Mouse (Mus musculus): Measurements from ENCODE around the gene Cdkal1.

The Cdkal1 gene

DNA sequence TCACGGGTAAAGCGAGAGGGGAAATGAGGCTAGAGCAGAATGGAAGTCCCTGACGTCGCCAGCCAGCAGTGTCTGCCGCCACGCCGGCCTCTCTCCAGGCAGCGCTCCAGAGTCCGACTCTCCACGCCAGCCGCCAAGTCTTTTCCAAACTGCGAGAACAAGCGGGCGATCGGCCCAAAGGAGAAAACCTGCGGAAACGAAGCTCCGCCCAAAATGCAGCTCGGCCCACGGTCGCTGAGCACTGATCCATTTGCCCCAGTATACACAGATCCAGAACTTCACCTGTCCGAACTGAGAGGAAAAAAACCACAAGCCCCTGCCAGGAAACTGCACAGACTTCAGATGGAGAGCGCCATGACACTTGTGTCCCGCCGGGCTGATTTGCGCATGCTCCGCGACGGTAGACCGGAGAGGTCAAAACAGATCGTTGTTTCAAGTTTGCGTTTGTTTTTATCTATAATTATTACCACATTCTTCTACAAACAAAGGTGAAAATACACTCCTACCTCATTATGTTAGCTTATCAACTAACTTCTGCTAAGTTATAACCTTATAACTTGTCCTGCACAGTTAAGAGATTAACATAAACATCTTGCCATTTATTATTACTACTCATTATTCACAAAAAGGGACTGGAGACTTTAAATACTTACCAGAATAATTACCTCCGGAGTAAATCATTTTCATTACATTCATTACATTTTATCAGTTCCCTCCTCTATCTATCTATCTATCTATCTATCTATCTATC is at the start of gene Cdkal1:
Gene Cdkal1 (minus strand): TSS at position 394 of the 751 bp plus-strand sequence.
- in situ Hi-C loops (cut with MseI, MboI) = loop anchor here (5.0 to 10.0 kb wide), 2 partner anchors 227 to 229 kb away; no protein-coding TSS in a partner anchor

DNA sequence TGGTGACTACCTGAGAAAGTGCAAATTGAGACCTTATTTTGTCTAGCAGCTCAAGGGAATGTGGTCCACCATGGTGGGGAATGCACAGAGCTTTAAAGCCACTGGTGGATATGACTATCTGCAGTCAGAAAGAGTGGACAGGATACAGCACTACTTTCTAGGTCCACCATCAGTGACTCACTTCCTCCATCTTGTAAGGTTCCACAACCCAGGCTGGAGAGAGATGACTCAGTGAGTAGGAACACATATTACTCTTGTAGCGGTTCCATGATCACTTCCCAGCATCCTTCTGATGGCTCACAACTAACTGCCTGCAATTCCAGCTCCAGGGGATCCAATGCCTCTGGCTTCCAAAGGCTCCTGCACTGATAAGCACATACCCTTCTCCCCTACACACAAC is 47.9 kb upstream of the Cdkal1 start:
- in situ Hi-C loops (cut with MseI, MboI) = no loop called here

DNA sequence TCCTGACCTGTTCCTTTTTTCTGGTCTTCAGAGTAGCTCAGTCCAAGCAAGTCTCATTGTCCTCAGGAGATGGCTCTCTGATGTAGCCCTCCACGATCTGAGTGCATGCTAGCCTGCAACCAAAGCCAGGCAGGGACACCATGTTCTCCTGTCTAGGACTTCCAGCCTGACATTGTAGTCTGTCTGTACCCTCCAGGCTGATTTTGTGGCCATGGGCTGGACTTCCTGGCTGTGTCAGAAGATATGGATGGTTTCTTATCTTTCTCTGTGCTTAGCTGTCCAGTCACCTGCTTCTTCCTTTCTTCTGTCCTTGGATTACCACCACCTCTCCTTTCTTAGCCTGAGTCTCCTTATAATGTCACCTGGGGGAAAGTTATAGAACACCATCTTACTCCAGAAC is 47.2 kb upstream of the Cdkal1 start:
- in situ Hi-C loops (cut with MseI, MboI) = no loop called here

DNA sequence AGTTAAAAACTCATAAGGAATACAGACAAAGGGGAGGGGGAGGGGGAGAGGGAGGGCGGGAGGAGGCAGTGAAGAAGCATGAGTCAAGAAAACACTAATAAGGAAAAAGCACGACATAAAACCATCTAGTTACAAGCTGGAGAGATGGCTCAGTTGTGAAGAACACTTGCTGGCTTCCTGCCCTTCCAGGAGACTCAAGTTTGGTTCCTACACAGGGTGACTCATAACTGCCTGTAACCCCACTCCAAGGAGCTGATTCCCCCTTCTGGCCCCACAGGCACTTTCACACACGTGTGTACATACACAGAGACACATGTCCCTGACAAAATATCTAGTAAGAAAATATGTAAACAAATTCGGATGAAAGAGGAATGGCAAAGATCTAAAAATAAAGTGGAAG is 46.2 kb upstream of the Cdkal1 start:
- in situ Hi-C loops (cut with MseI, MboI) = no loop called here

DNA sequence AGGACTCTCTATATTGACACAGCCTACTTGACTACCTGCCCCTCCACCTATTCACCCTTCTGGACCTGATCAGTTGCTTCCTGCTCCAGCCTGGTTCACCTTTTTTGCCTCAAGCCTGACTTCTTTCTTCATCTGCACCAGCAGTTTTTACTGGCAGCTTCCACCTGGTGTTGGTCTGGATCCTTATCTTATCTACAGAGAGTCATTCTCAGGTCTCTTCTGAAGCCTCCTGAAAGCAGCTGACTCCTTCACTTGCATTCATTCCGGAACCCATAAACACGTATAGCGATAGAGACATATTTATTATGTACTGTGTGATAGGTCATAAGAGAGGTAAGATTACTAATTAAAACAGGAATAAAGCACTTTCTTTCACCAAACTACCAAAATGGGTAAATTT is 11.3 kb upstream of the Cdkal1 start:
- in situ Hi-C loops (cut with MseI, MboI) = no loop called here

DNA sequence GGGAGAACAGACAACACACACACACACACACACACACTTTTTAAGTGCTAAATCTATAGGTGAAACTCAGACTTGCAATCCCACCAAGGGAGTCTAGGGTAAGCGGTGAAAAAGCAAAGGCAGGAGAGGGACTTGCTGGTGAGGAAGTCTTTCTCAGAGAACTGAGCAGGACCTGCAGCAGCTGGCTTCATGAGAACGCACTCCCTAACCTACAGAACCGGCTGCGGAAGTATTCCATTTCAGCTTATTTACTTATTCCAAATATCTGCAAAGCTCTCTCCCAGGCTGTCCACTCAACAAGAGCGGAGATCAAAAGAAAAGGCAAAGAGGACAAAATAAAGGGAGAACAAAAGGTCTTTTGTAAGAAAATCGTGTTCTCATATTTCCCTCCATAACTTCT is 8.9 kb upstream of the Cdkal1 start:
- in situ Hi-C loops (cut with MseI, MboI) = no loop called here

DNA sequence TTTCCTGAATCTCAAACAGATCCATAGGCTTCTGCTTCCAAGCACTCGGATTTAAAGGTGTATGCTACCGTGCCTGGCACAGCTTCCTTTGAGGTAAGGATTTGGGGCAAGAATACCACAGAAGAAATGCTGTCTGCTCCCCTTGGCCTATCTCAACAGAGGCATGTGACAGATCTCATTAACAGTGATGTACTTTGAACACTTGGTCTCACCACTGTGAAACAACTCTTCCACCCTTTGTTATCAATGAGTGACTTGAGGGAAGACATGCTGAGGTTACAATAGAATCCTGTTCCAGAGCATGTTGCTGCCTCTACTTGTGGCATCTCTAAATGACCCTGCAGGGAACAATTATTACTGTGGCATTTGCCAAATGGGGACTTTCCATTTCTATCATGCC is 4.6 kb upstream of the Cdkal1 start:
- in situ Hi-C loops (cut with MseI, MboI) = no loop called here

DNA sequence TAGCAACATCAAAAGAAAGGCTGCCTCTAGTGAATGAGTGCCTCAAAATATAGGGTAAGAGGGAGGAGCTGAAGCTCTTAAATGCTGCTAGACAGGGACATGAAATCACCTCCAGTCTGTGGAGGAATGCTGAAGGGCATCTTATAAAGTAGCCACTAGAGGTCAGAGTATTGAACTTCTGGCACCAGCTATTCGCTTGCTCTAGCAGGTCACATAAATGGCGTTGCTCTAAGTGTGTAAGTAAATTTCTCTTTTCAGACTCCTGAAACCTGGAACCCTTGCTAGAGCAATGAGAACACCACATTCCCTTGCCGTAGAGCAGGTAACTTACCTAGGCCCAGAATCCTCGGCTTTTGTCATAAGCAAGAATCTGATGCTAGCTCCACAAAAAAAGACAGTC is 2.0 kb upstream of the Cdkal1 start:
- in situ Hi-C loops (cut with MseI, MboI) = loop anchor here (5.0 to 10.0 kb wide), 2 partner anchors 225 to 227 kb away; no protein-coding TSS in a partner anchor

DNA sequence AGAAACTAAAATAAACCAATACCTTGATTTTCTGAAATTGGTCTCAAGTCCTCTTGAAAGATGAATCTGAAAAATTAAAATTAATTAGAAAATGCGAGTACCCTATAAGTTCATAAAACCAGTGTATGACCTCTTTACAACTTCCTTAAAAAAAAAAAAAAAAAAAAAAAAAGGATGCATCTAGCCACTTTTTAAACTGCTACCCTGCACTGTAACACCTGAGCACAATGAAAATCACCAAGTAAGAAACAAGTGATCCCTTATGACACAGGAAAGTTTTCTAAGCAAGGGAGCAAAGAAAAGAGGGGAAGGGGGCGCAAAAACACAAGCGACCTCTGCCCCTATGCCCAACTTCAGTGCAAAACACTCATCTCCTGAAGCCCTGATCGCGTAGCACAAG is 598 bp downstream of the Cdkal1 start:
- in situ Hi-C loops (cut with MseI, MboI) = loop anchor here (5.0 to 10.0 kb wide), 2 partner anchors 227 to 230 kb away; no protein-coding TSS in a partner anchor

DNA sequence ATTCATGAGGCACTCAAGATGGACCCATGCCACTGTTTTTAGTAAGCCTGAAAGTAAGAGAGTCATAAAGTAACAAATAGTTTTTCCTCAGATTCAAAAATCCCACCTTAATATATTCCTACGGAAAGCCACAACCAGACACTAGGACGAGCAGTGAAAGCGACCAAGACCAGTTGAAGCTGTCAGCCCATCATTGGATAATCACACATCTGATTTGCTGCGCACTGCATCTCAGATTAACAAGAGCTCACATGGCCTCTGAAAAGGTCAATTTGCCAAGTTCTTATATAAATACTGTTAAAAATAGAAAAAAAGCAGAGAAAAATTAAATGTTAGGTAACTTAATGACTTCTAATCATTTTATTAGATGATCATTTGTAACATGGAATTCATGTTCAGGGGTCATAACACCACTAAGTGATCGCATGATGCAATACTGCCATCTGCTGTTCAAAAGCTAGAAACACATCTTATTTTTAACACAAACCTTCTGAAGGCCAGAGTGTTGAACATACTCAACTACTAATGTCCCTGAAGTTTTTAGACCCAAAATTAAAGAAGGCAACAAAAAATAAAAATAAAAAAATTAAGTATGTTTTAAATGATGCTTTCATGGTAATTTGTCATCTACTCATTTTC is 16.9 kb downstream of the Cdkal1 start:
- in situ Hi-C loops (cut with MseI, MboI) = loop anchor here (25.0 kb wide), 1 partner anchor 876 kb away; the partner anchor contains the start of gene Sox4 (in 2 of the 2)

DNA sequence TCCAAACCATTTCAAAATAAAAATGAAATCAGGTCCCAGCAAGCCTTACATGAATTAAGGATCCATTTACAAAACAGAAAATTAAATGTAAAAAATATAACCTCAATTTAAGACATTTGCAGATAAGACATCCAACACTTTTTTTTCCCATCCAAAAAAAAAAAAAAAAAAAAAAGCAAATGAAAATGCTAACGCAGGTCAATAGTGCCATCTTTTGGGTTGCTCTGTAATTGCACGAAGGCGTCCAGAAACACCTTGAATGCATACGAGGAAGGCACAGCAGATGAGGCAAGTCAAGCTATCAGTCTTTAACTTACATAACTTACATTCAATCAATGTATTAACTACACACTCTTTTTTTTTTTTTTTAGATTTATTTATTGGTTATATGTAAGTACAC is 20.3 kb downstream of the Cdkal1 start:
- in situ Hi-C loops (cut with MseI, MboI) = loop anchor here (25.0 kb wide), 1 partner anchor 873 kb away; the partner anchor contains the start of gene Sox4 (in 2 of the 2)

DNA sequence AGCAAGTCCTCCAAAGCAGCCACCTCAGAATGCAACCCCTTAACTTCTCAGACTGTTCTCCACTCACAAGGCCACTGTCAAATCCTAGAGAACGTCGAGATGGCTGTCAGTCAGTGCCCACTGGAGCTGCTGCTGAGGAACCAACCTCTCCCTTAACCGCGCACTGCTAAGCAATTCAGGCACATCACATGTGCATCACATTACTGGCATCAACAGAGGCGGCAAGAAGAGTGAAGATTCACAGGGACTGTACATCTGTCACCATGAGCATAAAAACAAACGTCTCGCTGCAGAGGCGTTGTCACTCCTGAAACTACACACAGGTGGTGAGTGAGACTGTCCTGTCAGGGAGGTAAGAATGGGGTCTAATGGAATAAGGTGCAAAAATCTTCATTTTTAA is 21.7 kb downstream of the Cdkal1 start:
- in situ Hi-C loops (cut with MseI, MboI) = loop anchor here (25.0 kb wide), 1 partner anchor 871 kb away; the partner anchor contains the start of gene Sox4 (in 2 of the 2)

DNA sequence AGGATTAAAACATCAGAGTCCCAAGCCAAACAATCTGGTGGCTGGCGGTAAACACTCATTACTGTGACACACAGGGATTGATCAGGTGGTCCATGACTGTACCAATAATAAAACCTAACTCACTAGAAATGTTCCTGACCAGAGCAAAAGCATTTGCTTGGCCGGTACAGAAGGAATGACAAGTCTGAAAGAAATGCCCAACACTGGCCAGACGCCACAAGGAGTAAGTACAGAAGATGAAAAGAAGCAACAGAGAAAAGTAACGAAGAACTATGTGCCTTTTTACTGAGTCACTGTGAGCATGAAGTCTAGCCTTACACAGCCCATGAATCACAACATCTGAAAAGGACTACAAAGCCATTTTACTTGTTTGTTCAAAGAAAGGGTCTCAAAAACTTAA is 24.3 kb downstream of the Cdkal1 start:
- in situ Hi-C loops (cut with MseI, MboI) = loop anchor here (25.0 kb wide), 1 partner anchor 869 kb away; the partner anchor contains the start of gene Sox4 (in 2 of the 2)

DNA sequence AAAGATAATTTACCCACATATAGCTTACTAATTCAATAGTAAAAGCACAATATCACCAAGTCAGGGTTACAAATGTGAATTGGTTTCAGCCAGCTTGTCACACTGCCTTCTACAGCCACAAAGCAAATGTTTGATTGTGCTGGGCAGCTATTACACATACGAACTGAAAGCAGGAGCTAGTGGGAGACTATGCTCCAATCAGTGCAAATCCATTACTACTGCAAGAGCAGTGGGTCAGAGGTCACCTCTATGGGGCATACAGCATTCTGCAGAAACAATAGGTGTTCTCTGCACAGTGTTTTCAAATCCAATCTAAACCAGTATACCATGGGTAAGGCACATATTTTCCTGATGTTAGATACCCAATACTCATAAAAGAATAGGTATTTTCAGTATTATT is 27.4 kb downstream of the Cdkal1 start:
- in situ Hi-C loops (cut with MseI, MboI) = loop anchor here (25.0 kb wide), 1 partner anchor 866 kb away; the partner anchor contains the start of gene Sox4 (in 2 of the 2)

DNA sequence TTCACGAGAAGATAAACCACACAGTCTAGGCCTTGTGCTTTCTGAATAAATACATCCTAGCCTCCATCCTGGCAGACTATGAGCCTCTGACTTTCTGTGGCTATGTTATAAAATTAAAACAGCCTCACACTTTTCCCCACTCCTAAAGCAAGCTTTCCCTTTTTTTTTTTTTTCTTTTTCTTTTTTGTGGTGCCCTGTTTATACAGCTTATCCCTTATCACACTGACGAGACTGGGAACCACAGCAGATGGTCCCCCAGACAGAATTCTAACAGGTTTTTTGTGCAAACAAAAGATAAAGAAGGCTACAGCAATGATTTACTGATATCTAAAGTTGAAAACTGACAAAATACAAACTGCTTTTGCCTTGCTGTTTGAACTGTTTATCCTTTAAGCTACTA is 29.0 kb downstream of the Cdkal1 start:
- in situ Hi-C loops (cut with MseI, MboI) = loop anchor here (25.0 kb wide), 1 partner anchor 864 kb away; the partner anchor contains the start of gene Sox4 (in 2 of the 2)

DNA sequence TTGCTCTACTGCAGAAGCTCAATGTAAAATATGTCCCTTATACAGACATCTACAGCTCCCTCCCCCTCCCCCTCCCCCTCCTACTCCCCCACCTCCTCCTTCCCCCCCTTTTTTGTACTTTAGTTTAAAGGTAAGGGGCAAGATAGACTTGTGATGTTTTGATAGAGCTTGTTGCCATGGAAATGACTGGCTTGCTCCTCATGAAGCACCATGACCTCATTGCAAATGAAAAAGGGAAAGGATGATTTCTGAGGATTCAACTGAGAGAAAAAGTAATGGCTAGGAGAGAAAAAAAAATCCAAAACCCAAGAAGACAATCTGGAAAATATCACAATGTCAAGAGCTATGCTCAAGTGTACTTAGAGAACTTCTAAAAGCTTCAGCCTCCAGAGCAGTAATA is 29.4 kb downstream of the Cdkal1 start:
- in situ Hi-C loops (cut with MseI, MboI) = loop anchor here (25.0 kb wide), 1 partner anchor 864 kb away; the partner anchor contains the start of gene Sox4 (in 2 of the 2)

DNA sequence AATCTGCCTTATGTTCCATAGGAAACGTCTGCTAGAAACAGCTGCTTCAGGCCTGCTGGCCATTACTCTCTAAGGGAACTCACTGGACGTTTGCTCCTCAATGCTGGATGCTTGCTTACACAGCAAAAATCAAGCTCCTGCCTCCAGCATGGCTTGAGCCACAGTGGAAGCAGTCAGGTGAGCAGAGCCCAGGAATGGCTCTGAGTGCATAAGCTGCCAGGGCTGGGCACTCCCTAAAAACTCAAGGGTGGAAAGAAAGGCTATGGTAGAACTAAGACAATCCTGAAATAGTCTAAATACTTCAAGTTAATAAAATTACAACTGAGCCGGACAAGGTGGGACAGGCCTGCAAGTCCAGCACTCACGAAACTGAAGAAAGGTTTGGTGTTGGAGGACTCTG is 30.7 kb downstream of the Cdkal1 start:
- in situ Hi-C loops (cut with MseI, MboI) = loop anchor here (25.0 kb wide), 1 partner anchor 862 kb away; the partner anchor contains the start of gene Sox4 (in 2 of the 2)

DNA sequence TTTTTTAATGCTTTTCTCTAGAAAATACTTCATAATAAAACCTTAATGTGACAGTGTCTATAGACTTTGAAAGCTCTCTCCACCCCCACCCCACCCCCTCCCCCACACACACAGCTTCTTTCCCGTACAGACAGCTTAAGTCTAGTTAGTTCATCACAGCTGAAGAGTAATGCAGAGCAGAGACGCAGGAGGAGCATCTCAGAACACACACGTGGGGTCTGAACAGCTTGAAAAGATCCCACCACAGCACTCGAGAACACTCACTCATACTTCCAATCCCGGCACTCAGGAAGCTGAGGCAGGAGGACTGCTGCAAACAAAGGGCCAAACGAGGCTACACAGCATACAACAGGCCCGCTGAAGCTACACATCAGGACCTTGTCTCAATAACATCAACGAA is 31.1 kb downstream of the Cdkal1 start:
- in situ Hi-C loops (cut with MseI, MboI) = no loop called here

DNA sequence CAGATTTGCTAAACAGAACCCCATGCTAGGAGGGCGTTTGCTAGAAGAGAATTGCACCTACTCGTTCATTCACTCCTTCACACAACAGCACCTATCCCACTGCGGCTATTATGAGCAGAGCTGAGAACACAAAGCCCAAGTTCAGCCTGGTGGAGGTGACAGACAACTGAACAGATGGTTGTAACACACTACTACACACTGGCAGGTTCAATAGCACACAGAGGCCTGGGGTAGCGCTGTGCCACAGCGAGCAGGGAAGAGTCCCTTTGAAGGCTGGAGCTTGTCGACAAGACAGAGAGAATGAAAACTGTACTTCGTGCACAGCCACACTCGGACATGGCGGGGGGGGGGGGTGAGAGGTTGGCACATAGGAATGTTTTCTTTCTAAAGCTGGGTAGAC is 31.6 kb downstream of the Cdkal1 start:
- in situ Hi-C loops (cut with MseI, MboI) = no loop called here

DNA sequence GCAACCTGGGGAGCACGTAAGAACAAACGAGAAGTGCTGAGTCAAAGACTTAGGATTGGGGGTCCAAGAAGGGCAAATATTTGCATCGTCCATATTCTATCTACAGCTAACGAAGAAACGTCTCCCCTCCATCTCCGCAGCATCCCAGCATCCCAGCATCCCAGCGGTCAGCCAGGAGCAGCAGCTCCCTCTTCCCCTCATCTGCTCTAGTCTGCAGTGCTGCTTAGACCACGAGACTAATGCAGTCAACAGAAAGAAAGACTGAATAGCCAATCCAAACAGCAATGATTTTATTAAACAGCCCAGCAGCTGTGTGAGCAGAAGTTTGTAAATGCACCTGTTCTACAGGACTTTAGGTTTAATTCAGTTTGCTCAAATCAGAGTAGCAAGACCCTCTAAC is 32.0 kb downstream of the Cdkal1 start:
- in situ Hi-C loops (cut with MseI, MboI) = no loop called here

DNA sequence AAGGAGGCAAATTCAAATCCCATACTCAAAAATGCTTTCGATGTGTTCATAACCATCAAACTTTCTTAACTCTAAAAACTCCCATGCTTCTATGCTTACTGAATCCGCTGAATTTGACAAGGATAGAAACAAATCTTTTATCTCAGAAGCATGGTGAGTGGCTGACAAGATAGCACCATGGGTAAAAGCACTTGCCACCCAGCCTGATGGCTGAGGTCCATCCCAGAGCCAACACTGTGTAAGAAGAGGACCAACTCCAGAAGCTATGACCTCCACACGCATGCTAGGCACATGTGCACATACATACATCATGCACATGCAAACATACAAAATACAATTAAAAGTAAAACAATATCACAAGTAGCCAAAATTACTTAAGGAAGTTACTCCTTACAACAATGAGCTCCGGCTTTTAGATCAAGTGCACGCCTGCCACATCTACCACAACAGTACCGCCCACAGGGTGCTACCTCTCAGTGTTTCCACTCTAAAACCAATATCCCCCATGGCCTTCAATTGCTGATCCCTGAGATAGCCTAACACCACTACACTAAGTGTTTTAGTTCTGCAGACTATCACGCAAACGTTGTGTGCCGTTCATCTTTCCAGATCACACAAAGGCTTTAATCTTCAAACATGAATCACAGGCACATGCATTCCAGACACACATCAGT is 35.4 kb downstream of the Cdkal1 start:
- in situ Hi-C loops (cut with MseI, MboI) = no loop called here

DNA sequence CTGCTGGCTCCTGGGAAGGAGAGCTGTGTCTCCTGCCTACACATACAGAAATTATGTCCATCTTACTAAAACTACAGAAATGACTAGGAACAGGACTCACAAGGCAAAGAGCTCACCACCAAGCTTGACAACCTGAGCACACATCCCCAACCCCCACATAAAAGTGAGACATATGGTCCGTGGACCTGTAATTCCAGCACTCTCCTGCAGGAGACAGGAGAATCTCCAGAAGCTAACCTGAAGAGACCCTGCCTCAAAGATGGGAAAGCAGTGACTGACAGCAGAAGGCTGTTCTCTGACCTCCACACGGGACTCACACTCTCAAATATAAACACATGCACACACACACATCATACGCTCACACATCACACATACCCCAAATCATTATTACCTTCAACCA is 36.3 kb downstream of the Cdkal1 start:
- in situ Hi-C loops (cut with MseI, MboI) = no loop called here

Measured in mouse trophoblast stem cell (cell line).